Mouse (Mus musculus) CH12.LX (cell line): Measurements from ENCODE around the gene Psd.

Experiments
- BHLHE40 ChIP-seq: IDR thresholded peaks from 2 replicates; pipeline ENCODE4 v1.6.1; 2011; ENCODE audit warnings: mild to moderate bottlenecking, low read depth, low read length, improper control_type of control experiment
- CHD2 ChIP-seq: IDR thresholded peaks from 2 replicates; pipeline ENCODE4 v1.6.1; 2011; ENCODE audit warnings: low read length, improper control_type of control experiment
- CTCF ChIP-seq, 2 experiments: IDR thresholded peaks in 1 of 2; conservative IDR thresholded peaks in 1 of 2; 2 replicates each; pipeline ENCODE4 v1.5.1; 2011 to 2012; ENCODE audit warnings: low read depth in 2 of 2, low read length in 2 of 2, improper control_type of control experiment in 1 of 2, inconsistent platforms in 1 of 2, mild to moderate bottlenecking in 1 of 2, moderate library complexity in 1 of 2
- EP300 ChIP-seq: IDR thresholded peaks from 2 replicates; pipeline ENCODE4 v1.6.1; 2011; ENCODE audit warnings: low read length, improper control_type of control experiment
- IRF4 ChIP-seq: IDR thresholded peaks from 2 replicates; pipeline ENCODE4 v1.6.1; 2014; ENCODE audit warnings: low read depth, mild to moderate bottlenecking, inconsistent platforms, low read length, improper control_type of control experiment
- MAX ChIP-seq: IDR thresholded peaks from 2 replicates; pipeline ENCODE4 v1.6.1; 2011; ENCODE audit warnings: low read length, improper control_type of control experiment
- MYC ChIP-seq: IDR thresholded peaks from 2 replicates; pipeline ENCODE4 v1.6.1; 2011; ENCODE audit warnings: low read depth, mild to moderate bottlenecking, improper control_type of control experiment, low read length
- NRF1 ChIP-seq: IDR thresholded peaks from 2 replicates; pipeline ENCODE4 v1.6.1; 2014; ENCODE audit warnings: low read depth, mild to moderate bottlenecking, inconsistent platforms, low read length, improper control_type of control experiment, moderate library complexity
- POLR2A ChIP-seq: IDR thresholded peaks from 2 replicates; pipeline ENCODE4 v1.6.1; 2011; ENCODE audit warnings: low read depth, mild to moderate bottlenecking, improper control_type of control experiment, low read length
- SIN3A ChIP-seq: IDR thresholded peaks from 2 replicates; pipeline ENCODE4 v1.6.1; 2012; ENCODE audit warnings: low read length, improper control_type of control experiment, inconsistent platforms
- UBTF ChIP-seq: IDR thresholded peaks from 2 replicates; pipeline ENCODE4 v1.6.1; 2012; ENCODE audit warnings: low read depth, mild to moderate bottlenecking, inconsistent platforms, low read length, improper control_type of control experiment, moderate library complexity
- ZKSCAN1 ChIP-seq: IDR thresholded peaks from 2 replicates; pipeline ENCODE4 v1.6.1; 2012; ENCODE audit warnings: low read depth, inconsistent platforms, low read length, improper control_type of control experiment, borderline replicate concordance

GRCm38 (mm10) chr19:46338331-46338936, 11.5 kb upstream of the Psd start, which contains the start of gene Cuedc2:
- TF ChIP-seq EP300 = no peak
- TF ChIP-seq NRF1 = peak; percentile 81
- TF ChIP-seq BHLHE40 = no peak; the same call in 1 of the 2 replicates
- TF ChIP-seq CTCF (conservative IDR thresholded peaks at IDR 0.05 in 1 of 2, IDR thresholded peaks at IDR 0.05 in 1 of 2; ENCODE audit: low read depth in 2 of 2, low read length in 2 of 2) = peak; percentile 40 to 81
- TF ChIP-seq ZKSCAN1 = no peak
- TF ChIP-seq UBTF = no peak
- TF ChIP-seq POLR2A = peak; percentile 77
- peak; percentile 92 for TF ChIP-seq SIN3A
- peak; percentile 68 for TF ChIP-seq IRF4
- peak; percentile 32; the same call in 1 of the 2 replicates for TF ChIP-seq MAX
- TF ChIP-seq MYC = peak; percentile 83
- peak; percentile 74 for TF ChIP-seq CHD2
